Mouse (Mus musculus): ENCODE measurements at regions not wholly inside any gene's neighbourhood (a gene's known extent, or its start where the extent isn't known, plus 50 kb on each side); places are given as distances from the start of the nearest gene placed in this dataset.

GRCm38 (mm10) chr14:86360423-86361059 lies 780.5 kb downstream of the Diaph3 start:
- no peak for TF ChIP-seq TBP (IDR thresholded peaks at IDR 0.05; ENCODE audit: low read depth, low read length)
- no peak for TF ChIP-seq UBTF (IDR thresholded peaks at IDR 0.05; ENCODE audit: borderline replicate concordance, insufficient read depth, low read depth, low read length)
- no peak for TF ChIP-seq EP300 (IDR thresholded peaks at IDR 0.05; ENCODE audit: low read depth in 1 of 2, low read length in 2 of 2)
- TF ChIP-seq ZMIZ1 (IDR thresholded peaks at IDR 0.05; ENCODE audit: low read depth, low read length), result no peak
- TF ChIP-seq POLR2A (IDR thresholded peaks at IDR 0.05; ENCODE audit: control insufficient read depth in 1 of 2, insufficient read depth in 1 of 2, low read depth in 1 of 2, low read length in 2 of 2, poor library complexity in 1 of 2), result no peak

Data from MEL (cell line).